Mouse (Mus musculus): ENCODE data around the gene Gm45716. TPM values are rescaled to one million over a fixed set of nuclear protein-coding genes. Genes with fewer than 3 reads are reported as not detected.

Gm45716 gene
- polyA plus RNA-seq, 1 experiment: 7.6 TPM

DNA sequence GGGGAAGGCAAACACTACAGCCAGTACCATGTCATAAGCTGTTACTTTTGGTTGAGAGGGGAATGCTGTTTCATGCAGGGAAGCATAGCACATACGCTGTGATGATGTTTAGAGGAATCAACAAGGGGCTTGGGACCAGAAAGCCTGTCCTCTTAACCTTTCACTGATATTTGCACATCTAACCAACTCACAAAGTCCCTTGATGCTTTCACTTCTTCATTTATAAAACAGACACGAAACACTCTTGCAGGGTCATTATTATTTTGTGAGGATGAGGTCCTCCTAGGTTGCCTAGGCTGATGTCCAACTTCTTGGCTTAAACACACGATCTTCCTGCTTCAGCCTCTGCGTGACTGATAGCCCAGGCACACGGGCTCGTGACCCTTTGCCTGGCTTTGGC is 58.1 kb downstream of the Gm45716 start:
- H3K4me1 ChIP-seq: peaks cover 54% of the 10 kb centered on the region
- H3K9me3 ChIP-seq: no peaks in the 10 kb centered on the region
- TF ChIP-seq GATA1 (IDR thresholded peaks at IDR 0.05; ENCODE audit: borderline replicate concordance, low read length): no peak
- TF ChIP-seq FLI1 (IDR thresholded peaks at IDR 0.05; ENCODE audit: low read length): no peak
- peaks cover under 1% of the 10 kb centered on the region for H3K36me3 ChIP-seq (replicated peaks; ENCODE audit: low read length)
- no peak overlapping the region for H3K4me3 ChIP-seq (replicated peaks)
- peaks cover 3% of the 10 kb centered on the region for H3K27me3 ChIP-seq (replicated peaks)

DNA sequence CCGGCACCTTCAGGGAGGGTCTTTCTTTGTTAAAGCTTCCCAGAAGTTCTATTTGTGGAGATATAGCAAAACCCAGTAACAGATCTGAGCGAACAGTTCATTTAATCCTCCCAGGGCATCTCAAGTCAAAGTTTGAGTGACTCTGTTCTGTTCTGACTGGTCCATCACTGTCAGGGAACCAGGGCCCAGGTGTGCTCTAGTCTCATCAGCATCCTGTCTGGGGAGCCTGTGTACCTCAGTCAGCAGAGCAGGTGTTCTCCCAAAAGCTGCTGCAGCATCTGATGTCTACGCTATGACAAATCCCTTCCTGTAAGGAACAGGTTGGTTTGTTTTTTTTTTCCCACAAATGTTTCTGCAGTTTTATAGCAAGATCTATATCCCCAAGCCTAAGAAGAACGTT is 59.2 kb downstream of the Gm45716 start:
- H3K4me1 ChIP-seq: peaks cover 52% of the 10 kb centered on the region
- H3K27me3 ChIP-seq (replicated peaks): peaks cover 3% of the 10 kb centered on the region
- no peaks in the 10 kb centered on the region for H3K9me3 ChIP-seq
- peaks cover 10% of the 10 kb centered on the region for H3K36me3 ChIP-seq (replicated peaks; ENCODE audit: low read length)
- TF ChIP-seq FLI1 (IDR thresholded peaks at IDR 0.05; ENCODE audit: low read length) (no peak), GATA1 (IDR thresholded peaks at IDR 0.05; ENCODE audit: borderline replicate concordance, low read length) (no peak)
- no peak overlapping the region for H3K4me3 ChIP-seq (replicated peaks)

DNA sequence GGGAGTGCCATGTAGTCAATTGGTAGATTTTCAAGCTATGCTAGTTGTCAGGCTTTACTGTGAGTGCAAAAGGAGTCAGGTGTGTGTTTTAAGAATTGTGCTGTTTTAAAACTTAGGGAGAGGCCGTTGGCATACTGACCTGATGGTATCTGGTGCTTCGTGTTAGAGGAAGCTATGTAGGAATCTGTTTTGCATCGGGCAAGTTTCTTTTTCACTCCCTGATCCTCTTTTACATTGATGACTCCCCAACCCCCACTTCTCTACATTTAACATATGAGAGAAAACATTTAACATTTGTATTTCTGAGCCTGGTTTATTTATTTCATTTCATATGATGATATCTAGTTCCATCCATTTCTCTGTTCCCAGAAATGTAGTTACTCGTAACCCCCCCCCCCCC is 60.3 kb downstream of the Gm45716 start:
- Histone ChIP-seq H3K4me3 (replicated peaks) (no peak overlapping the region), H3K36me3 (replicated peaks; ENCODE audit: low read length) (peaks cover 21% of the 10 kb centered on the region), H3K9me3 (no peaks in the 10 kb centered on the region), H3K4me1 (peaks cover 52% of the 10 kb centered on the region), H3K27me3 (replicated peaks) (peaks cover 3% of the 10 kb centered on the region)
- TF ChIP-seq GATA1 (IDR thresholded peaks at IDR 0.05; ENCODE audit: borderline replicate concordance, low read length) (no peak), FLI1 (IDR thresholded peaks at IDR 0.05; ENCODE audit: low read length) (no peak)

DNA sequence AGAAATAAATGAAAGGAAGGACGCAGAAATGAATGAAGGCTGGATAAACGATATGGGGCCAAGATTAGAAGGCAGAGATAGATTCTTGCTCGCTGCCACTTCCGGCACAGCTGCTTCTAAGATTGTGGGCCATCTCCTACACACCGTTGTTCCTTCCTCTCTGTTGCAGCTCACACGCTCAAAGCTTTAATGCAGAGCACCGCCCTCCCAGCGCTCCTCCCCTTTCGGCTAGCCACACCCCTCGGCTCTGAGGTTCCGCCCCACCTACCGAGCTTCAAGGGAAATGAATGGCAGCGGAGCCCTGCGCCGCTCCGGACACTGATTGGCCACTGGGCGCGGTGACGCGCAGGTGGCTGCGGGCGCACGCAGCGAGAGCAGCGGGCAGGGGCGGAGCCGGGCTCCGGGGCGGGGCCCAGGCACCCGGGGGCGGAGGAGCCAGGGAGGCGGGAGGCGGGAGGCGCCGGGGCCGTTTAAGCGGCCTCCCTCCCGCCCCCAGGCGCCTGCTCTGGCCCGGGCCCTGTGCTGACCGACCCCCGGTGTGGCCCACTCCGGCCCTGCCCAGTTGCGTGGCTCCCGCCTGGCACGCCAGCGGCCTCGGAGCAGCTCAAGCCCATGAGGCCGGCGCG is 61.7 kb downstream of the Gm45716 start, which contains the start of gene Mmd:
Mmd (plus strand) TSS at position 432 of the 626 bp plus-strand sequence.
- H3K27me3 ChIP-seq (replicated peaks): peaks cover 3% of the 10 kb centered on the region
- H3K36me3 ChIP-seq (replicated peaks; ENCODE audit: low read length): peaks cover 34% of the 10 kb centered on the region
- peaks cover 56% of the 10 kb centered on the region for H3K4me1 ChIP-seq
- no peaks in the 10 kb centered on the region for H3K9me3 ChIP-seq
- TF ChIP-seq FLI1 (IDR thresholded peaks at IDR 0.05; ENCODE audit: low read length): no peak
- TF ChIP-seq GATA1 (IDR thresholded peaks at IDR 0.05; ENCODE audit: borderline replicate concordance, low read length): no peak
- H3K4me3 ChIP-seq (replicated peaks): peak within 1 kb of the TSS; percentile 98

DNA sequence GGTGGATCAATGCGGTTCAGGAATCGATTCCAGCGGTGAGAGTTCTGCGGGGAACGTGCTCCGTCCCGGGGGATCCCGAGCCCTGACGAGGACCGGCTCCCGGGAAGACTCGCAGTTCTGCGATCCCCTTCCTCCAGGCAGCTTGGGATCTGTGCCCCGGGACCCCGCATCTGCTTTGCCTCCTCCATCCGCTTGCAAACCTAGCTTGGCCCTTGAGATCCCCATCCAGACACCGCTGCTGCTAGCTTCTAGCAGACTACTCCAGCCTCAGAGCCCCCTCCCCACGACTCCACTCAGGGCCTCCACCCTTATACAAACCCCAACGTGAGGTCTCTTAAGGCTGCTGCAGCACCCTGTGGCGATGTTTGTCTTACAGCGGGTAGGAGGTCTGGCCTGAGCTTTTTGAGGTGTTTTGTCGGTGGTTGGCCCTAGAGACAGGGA is 62.2 kb downstream of the Gm45716 start:
- no peaks in the 10 kb centered on the region for H3K9me3 ChIP-seq
- H3K27me3 ChIP-seq (replicated peaks): peaks cover 3% of the 10 kb centered on the region
- peak overlapping the region; percentile 98 for H3K4me3 ChIP-seq (replicated peaks)
- H3K36me3 ChIP-seq (replicated peaks; ENCODE audit: low read length): peaks cover 40% of the 10 kb centered on the region
- no peak for TF ChIP-seq FLI1 (IDR thresholded peaks at IDR 0.05; ENCODE audit: low read length)
- TF ChIP-seq GATA1 (IDR thresholded peaks at IDR 0.05; ENCODE audit: borderline replicate concordance, low read length): no peak
- H3K4me1 ChIP-seq: peaks cover 61% of the 10 kb centered on the region

DNA sequence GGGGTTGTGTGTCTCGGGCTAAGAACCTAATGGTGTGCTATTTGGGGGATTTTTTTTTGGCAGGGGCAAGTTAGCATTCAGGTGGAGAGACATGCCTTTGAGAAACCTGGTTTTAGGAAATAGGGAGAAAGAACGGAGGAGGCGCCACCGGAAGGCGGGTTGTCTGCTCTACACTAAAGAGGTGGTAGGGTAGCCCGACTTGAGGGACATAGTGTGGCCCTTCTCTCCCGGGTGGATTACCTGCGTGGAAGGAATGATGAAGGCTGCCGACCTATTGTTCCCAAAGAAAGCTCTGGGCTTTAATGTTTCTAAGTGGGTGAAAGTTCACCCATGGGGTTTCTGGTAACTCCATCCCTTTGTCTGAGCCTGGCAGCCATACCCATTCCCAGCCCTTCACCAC is 62.7 kb downstream of the Gm45716 start:
- Histone ChIP-seq H3K27me3 (replicated peaks) (peaks cover 3% of the 10 kb centered on the region), H3K4me1 (peaks cover 63% of the 10 kb centered on the region), H3K4me3 (replicated peaks) (peak overlapping the region; percentile 98), H3K36me3 (replicated peaks; ENCODE audit: low read length) (peaks cover 43% of the 10 kb centered on the region), H3K9me3 (no peaks in the 10 kb centered on the region)
- TF ChIP-seq GATA1 (IDR thresholded peaks at IDR 0.05; ENCODE audit: borderline replicate concordance, low read length): no peak
- TF ChIP-seq FLI1 (IDR thresholded peaks at IDR 0.05; ENCODE audit: low read length): no peak

DNA sequence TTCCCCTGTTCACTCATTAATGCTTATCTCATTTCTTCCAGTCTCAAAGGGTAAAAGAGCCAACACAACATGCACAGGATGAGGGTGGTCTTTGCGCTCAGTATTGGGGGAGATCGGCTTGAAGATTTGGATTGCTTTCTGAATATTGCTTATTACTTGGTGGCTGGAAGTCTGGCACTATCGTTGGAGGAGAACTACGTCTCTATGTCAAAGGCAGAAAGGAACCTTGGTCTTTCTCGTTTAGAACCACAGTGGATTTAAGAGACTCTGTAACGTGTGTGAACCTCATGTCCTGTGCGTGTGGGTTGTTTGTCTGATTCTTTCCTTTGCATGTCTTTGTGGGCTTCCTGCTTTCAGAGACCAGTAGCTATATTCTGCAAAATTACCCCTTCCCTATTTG is 63.2 kb downstream of the Gm45716 start:
- H3K4me3 ChIP-seq (replicated peaks): peak overlapping the region; percentile 98
- no peak for TF ChIP-seq GATA1 (IDR thresholded peaks at IDR 0.05; ENCODE audit: borderline replicate concordance, low read length)
- TF ChIP-seq FLI1 (IDR thresholded peaks at IDR 0.05; ENCODE audit: low read length): no peak
- H3K9me3 ChIP-seq: no peaks in the 10 kb centered on the region
- no peaks in the 10 kb centered on the region for H3K27me3 ChIP-seq (replicated peaks)
- H3K4me1 ChIP-seq: peaks cover 63% of the 10 kb centered on the region
- H3K36me3 ChIP-seq (replicated peaks; ENCODE audit: low read length): peaks cover 43% of the 10 kb centered on the region

DNA sequence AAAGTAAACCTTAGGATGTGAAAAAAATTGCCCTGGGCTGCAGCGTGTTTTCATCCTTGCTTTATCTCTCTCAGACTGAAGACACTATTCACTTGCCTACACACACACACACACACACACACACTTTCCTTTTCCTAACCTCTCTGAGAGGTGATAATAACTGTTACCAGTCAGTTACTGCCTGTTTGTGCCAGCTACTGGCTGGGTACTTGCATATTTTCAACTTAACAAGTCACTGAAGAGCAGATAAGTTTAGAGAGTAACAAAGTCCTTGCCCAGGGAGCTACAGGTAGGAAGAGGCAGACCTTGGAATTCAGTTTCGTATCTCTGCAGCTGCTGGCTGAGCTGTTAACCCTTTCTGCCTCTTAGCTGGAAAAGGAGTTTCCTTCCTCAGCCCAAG is 64.4 kb downstream of the Gm45716 start:
- H3K9me3 ChIP-seq: no peaks in the 10 kb centered on the region
- peaks cover 55% of the 10 kb centered on the region for H3K36me3 ChIP-seq (replicated peaks; ENCODE audit: low read length)
- TF ChIP-seq FLI1 (IDR thresholded peaks at IDR 0.05; ENCODE audit: low read length): no peak
- TF ChIP-seq GATA1 (IDR thresholded peaks at IDR 0.05; ENCODE audit: borderline replicate concordance, low read length): no peak
- H3K4me1 ChIP-seq: peaks cover 73% of the 10 kb centered on the region
- no peaks in the 10 kb centered on the region for H3K27me3 ChIP-seq (replicated peaks)
- H3K4me3 ChIP-seq (replicated peaks): peak overlapping the region; percentile 98

DNA sequence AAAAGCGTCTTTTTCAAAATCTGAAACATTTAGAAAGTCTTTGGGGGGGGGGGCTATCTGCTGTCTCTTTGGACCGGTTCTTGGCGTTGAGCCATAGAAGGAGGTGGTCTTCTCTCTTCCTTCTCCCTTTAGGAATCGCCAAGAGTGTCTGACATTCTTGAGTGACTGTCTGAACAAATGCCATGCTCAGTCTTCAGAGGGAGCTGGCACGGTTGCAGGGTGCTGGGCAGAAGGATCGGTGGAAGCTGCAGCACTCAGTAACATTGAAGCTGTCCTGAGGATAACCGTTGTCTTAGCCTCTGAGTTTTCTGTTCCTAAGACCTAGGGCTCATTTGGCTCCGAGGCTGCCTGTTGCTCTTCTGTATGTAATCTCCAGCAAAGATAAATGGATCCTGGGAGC is 64.9 kb downstream of the Gm45716 start:
- TF ChIP-seq GATA1 (IDR thresholded peaks at IDR 0.05; ENCODE audit: borderline replicate concordance, low read length) (no peak), FLI1 (IDR thresholded peaks at IDR 0.05; ENCODE audit: low read length) (no peak)
- H3K36me3 ChIP-seq (replicated peaks; ENCODE audit: low read length): peaks cover 60% of the 10 kb centered on the region
- H3K27me3 ChIP-seq (replicated peaks): no peaks in the 10 kb centered on the region
- H3K4me1 ChIP-seq: peaks cover 78% of the 10 kb centered on the region
- peak overlapping the region; percentile 98 for H3K4me3 ChIP-seq (replicated peaks)
- H3K9me3 ChIP-seq: no peaks in the 10 kb centered on the region

DNA sequence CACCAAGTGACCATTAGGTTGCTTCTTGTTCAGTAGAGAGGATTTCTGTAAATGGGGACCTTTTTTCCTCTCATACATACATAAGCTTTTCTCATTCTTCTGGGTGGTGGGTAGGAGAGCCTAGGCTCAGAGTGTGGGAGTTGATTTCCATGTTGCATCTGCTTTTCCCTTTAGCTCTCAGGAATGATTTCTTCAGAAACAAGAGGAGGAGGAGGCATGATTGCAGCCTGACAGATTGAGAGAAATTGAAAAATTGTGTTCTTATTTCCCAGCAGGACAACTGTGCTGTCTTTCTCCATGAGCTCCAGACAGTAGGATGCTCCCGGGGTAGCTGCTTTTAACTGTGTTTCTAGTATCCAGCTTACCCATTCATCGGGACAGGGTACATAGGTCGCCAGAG is 67.1 kb downstream of the Gm45716 start:
- Histone ChIP-seq H3K27me3 (replicated peaks) (no peaks in the 10 kb centered on the region), H3K9me3 (no peaks in the 10 kb centered on the region), H3K4me3 (replicated peaks) (peak overlapping the region; percentile 59), H3K4me1 (peaks cover 85% of the 10 kb centered on the region), H3K36me3 (replicated peaks; ENCODE audit: low read length) (peaks cover 82% of the 10 kb centered on the region)
- TF ChIP-seq FLI1 (IDR thresholded peaks at IDR 0.05; ENCODE audit: low read length) (no peak), GATA1 (IDR thresholded peaks at IDR 0.05; ENCODE audit: borderline replicate concordance, low read length) (no peak)

Measured in megakaryocyte, embryonic 14.5 days (primary cell).